ENCODE assay signal across 8 mouse cellular contexts in genomic region chr13:24481615-24482295, GRCm38 (mm10).
DNase-seq lines count a peak whose midpoint lies in the region; ATAC-seq and TF ChIP-seq lines count a peak whose summit lies in the region.

No protein-coding gene starts in this region.

- no peaks in the 10 kb centered on the region for H3K4me1 ChIP-seq in forebrain, embryonic 15.5 days
- H3K4me1 ChIP-seq in hindbrain, embryonic 14.5 days (replicated peaks; ENCODE audit: control insufficient read depth, insufficient read depth, low read length), result peaks cover 5% of the 10 kb centered on the region; the same call in 1 of the 2 replicates

- H3K4me2 ChIP-seq in forebrain, embryonic 15.5 days (replicated peaks), result no peak overlapping the region
- H3K4me2 ChIP-seq in hindbrain, embryonic 14.5 days (replicated peaks), result no peak overlapping the region

- no peak overlapping the region for H3K27ac ChIP-seq in gastrocnemius, adult 2 months
- H3K27ac ChIP-seq in forebrain, embryonic 15.5 days (replicated peaks), result no peak overlapping the region
- H3K27ac ChIP-seq in hindbrain, embryonic 14.5 days, result no peak overlapping the region

- DNase-seq in gastrocnemius, adult 2 months, result peak; percentile 26
- DNase-seq in gastrocnemius, adult 8-10 months (ENCODE audit: low spot score in 2 of 2), result no peak
- DNase-seq in cerebellum, adult 18-20 months, result peak; percentile 17 to 23
- DNase-seq in hindbrain, embryonic 14.5 days (ENCODE audit: low spot score), result peak; percentile 87
- DNase-seq in layer of hippocampus, postnatal 25 days (ENCODE audit: extremely low spot score in 1 of 2, low spot score in 1 of 2), result peak; percentile 30 to 51
- peak; percentile 29 for DNase-seq in skeletal muscle tissue, adult 2 months (ENCODE audit: low read depth, low spot score)

- intact Hi-C loops in gastrocnemius, adult 2 months (cut with DNase I), result no loop called here

- H3K9me3 ChIP-seq in forebrain, embryonic 15.5 days, result no peaks in the 10 kb centered on the region
- no peaks in the 10 kb centered on the region for H3K9me3 ChIP-seq in hindbrain, embryonic 14.5 days (ENCODE audit: control insufficient read depth, low read length)

- H3K4me3 ChIP-seq in gastrocnemius, adult 2 months, result no peak overlapping the region
- no peak overlapping the region for H3K4me3 ChIP-seq in forebrain, embryonic 15.5 days
- H3K4me3 ChIP-seq in hindbrain, embryonic 14.5 days (replicated peaks; ENCODE audit: low read length), result no peak overlapping the region

- H3K9ac ChIP-seq in forebrain, embryonic 15.5 days (replicated peaks), result no peak overlapping the region
- no peak overlapping the region for H3K9ac ChIP-seq in hindbrain, embryonic 14.5 days

- peak; percentile 92 for ATAC-seq in forebrain, embryonic 15.5 days (replicated peaks)
- peak; percentile 89 for ATAC-seq in hindbrain, embryonic 14.5 days (ENCODE audit: low FRiP score)
- peak; percentile 82 for ATAC-seq in megakaryocyte-erythroid progenitor cell, adult 5-6 weeks (replicated peaks; ENCODE audit: low FRiP score, low TSS enrichment, poor library complexity, severe bottlenecking)

- 60% methylated on average over 10 of the region's 10 CpGs for WGBS in forebrain, embryonic 15.5 days
- WGBS in hindbrain, embryonic 14.5 days, result 66% methylated on average over 10 of the region's 10 CpGs

- H3K27me3 ChIP-seq in forebrain, embryonic 15.5 days, result no peaks in the 10 kb centered on the region
- H3K27me3 ChIP-seq in hindbrain, embryonic 14.5 days (ENCODE audit: control insufficient read depth, insufficient read depth, low read length), result no peaks in the 10 kb centered on the region

- TF ChIP-seq CTCF in gastrocnemius, adult 2 months (IDR thresholded peaks at IDR 0.05), result peak; percentile 86

- H3K36me3 ChIP-seq in forebrain, embryonic 15.5 days, result no peaks in the 10 kb centered on the region
- no peaks in the 10 kb centered on the region for H3K36me3 ChIP-seq in hindbrain, embryonic 14.5 days (replicated peaks; ENCODE audit: control insufficient read depth, insufficient read depth)

Comparison
In these comparisons a context has a peak if more than half of its experiments do, and no peak if none do; other contexts are left out.
1. DNase-seq: peak in gastrocnemius, adult 2 months (single experiment), cerebellum, adult 18-20 months (2 of 2), hindbrain, embryonic 14.5 days (single experiment), layer of hippocampus, postnatal 25 days (2 of 2) and skeletal muscle tissue, adult 2 months (single experiment); none in gastrocnemius, adult 8-10 months (0 of 2).
2. Peak in every context shown above with its lines, with median percentiles within 50 percentile points of each other: ATAC-seq.